Mouse (Mus musculus) layer of hippocampus, postnatal 14 days (tissue): ENCODE measurements around the gene Txndc2. TPM values are rescaled to one million over a fixed set of nuclear protein-coding genes. Genes with fewer than 3 reads are reported as not detected.
"Not testable (repeated sequence)": the region's sequence is repeated elsewhere in the genome, so short reads cannot be mapped to it uniquely, and the experiment has no call there.

ENCODE experiments used
- DNase-seq, 2 experiments: peaks; one replicate each; pipeline ENCODE4 v3.0.0; 2021 to 2022; ENCODE audit warnings: low spot score in 2 of 2, mixed read lengths in 1 of 2
- total RNA-seq, 2 experiments: library from RNA; stranded (reverse); gene quantifications; 2 replicates each; pipeline ENCODE4 v1.2.3; 2021

The Txndc2 gene
- total RNA-seq, 2 experiments from 2014 or later, result 0.36 TPM; not detected in 1

- no peak for DNase-seq
These were observed 14.8 kb upstream of the Txndc2 start for GRCm38 (mm10) chr17:65656731-65657130.

DNA sequence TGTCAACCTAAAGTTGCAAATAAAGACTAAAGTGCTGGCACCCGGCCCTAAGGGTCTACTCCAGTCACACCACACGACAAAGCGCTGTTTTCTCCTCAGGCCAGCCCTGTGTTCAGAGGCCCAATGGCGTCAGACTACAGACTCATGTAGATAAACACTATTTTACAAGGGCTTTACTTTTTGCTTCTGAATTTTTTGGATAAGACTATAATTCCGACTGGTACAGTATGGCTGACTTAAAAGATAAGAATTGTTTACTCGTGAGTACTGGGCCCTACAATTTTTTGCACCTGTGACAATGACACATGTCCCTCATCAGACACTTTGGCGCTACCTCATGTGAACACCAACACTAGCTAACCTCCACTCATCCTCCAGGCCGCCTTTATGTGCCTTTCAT, 14.1 kb upstream of the Txndc2 start:
- no peak for DNase-seq

DNA sequence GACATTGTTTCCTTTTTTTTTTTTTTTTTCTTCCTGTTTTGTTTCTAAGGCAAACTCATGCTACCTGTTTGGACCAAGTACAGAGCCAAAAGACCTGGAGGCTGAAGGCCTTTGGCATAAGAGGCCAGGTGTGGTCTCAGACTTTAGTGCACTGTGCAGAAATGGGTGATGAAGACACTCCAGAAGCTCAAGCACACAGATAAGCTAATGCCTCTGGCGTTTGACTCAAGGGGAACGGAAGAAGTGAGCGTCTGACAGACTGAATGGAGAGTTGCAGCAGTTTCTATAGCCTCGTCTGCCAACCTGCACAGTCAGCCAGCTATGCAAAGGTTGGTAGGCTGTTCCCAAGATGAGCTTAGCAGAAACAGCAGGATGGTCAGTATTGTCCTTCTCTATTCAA, 13.6 kb upstream of the Txndc2 start:
- no peak for DNase-seq

DNA sequence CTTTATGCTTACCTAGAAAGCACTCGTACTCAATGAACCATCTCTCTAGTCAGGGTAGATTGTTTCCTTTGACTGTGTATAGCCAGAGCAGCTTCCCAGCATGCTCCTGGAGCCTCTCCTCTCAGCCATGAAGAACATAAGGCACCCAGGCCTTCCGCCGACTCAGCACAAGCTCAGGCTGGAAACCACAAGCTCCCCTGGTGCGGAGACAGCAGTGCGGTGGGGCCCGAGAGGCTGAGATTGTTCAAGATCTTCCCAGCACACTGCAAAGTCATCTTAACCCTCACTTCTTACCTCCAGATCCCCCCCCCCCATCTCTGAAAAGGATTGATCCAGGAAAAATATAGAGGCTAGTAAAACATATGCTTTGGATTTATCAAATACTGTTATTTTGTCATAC, 8.6 kb upstream of the Txndc2 start:
- no peak for DNase-seq

GRCm38 (mm10) chr17:65649175-65649493, 7.2 kb upstream of the Txndc2 start:
- DNase-seq, result no peak

GRCm38 (mm10) chr17:65648371-65649174, 6.6 kb upstream of the Txndc2 start:
- no peak for DNase-seq

GRCm38 (mm10) chr17:65647961-65648360, 6.0 kb upstream of the Txndc2 start:
- no peak for DNase-seq

DNA sequence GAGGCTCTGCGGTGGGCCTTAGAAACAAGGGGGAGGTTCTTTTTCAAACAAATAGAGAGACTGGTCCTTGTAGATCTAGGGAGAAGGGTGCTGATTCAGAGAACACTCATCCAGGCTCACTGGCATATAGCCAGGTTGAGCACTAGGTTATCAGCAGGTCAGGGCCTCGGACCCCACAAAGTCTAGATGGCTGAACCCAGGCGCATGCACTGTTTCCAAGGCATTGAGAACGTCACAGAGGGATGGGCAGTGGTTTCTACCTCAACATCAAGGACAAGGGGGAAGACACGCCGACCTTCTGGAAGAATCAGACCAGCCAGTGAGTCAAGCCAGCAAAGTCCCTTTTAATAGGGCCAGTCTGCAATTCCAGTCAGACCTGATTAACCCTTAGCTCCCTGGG, 5.3 kb upstream of the Txndc2 start:
- DNase-seq, result no peak

- no peak for DNase-seq
These were observed 1.6 kb upstream of the Txndc2 start for GRCm38 (mm10) chr17:65643579-65643978.

DNA sequence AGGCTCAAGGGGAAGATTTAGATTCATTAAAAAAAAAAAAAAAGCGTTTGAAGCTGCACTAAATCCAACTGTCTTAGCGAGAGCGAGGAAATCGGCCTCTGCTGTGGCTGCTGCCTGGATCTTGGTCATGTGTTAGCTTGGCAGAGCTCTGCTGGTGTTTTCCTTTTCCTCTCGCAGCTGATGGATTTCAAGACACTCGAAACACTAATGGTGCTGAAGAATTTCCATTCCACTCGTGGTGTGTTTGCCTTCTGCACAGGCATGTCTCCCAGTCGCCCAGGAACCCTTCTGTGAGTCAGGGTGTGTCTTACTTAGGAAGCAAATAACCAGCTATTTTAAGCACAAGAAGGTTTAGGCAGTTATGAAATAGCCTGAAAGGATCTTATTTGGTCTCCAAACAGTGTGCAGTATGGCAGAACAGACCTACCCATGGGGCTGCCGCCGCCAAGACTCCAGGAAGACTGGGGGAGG, 1.1 kb upstream of the Txndc2 start:
- DNase-seq, result peak in 1 of 2 experiments; percentile 44

DNA sequence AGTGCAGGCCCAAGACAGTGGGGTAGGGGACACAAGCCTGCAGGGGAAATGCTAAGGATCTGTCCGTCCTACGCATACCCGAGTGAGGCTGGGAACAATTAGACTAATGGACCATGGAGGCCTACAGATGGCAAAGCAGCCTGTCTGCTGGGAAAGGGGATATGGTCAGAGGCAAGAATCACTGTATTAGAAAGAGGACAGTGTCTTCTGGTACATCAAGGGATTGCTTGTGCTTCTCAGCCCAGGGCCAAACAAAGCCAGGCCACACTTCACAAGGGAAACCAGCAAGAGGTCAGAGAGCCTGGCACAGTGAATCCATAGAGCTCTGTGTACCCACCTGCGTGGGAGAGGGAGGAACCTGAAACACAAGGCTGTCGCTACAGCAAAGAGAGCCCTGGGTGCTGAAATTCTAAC, 617 bp upstream of the Txndc2 start:
- DNase-seq, result peak in 1 of 2 experiments; percentile 11

- no peak for DNase-seq
These were observed 2.8 kb downstream of the Txndc2 start for GRCm38 (mm10) chr17:65639144-65639543.

DNA sequence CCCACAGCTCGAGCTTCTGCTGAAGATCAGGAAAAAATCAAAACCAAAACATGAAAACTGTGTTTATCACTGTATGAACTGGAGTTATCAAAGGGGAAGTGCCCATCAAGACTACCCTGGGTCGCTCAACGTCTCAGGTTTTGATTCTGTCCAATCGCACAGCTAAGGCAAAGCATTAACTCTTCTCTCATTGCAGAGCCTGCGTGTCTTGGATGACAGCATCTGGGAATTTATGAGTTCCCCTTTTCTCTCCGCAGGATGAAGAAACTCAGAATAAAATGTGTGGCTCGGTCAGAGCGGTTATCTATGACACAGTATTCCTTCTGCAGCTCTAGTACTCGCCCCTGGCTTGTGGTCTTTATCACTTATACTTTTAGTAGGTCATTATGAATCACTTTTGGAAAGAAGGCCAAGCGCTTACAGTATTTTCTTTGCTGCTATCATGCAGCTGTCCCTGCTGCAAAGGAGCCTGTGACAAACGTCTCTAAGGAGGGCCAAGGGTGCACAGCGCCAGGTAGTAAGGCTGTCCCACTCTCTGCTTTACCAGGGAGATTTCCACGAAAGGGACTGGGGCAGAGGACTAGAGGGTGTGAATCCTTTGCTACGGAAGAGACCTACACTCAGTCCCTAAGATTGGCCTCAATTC, 6.1 kb downstream of the Txndc2 start:
- DNase-seq, result no peak

DNA sequence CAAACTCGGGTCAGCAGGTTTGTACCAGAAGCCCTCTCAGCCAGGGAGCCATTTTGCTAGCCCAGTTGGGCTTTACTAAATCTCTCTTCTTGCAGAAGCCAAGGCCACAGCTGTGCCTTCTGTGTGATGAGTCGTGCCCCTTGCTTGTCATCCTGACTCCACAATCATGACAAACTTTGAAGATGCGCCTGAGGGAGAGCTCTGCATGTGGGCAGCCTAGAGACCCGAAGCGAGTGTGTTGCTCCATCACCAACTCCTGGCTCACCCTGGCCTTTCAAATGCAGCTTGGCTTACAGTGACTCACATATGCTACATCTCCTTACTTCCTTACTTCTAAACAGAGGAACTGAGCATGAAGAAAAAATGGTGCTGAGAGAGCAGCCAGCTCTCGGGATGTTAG, 12.0 kb downstream of the Txndc2 start:
- no peak for DNase-seq

- not testable (repeated sequence) for DNase-seq
These were observed 13.0 kb downstream of the Txndc2 start for GRCm38 (mm10) chr17:65628823-65629532.

DNA sequence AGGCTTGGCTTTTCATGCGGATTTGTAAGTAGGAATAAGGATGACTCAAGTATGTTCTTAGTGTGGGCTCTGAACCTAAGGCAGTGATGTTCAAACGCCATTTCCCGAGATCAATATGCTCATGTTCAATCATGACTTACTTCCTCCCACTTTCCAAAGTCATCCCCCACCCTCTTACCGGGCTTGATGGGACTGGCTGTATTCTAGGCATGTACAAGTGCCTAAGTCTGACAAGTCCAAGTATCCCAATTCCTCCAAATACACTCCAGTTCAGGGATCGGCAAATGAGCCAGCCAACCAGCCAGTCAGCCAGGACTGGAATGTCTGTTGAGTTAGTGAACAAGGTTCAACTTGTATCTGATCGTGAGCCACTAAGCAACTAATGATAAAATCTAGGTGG, 15.7 kb downstream of the Txndc2 start:
- no peak for DNase-seq

GRCm38 (mm10) chr17:65625563-65625962, 16.4 kb downstream of the Txndc2 start:
- DNase-seq, result no peak

GRCm38 (mm10) chr17:65623130-65623529, 18.8 kb downstream of the Txndc2 start:
- DNase-seq, result no peak

DNA sequence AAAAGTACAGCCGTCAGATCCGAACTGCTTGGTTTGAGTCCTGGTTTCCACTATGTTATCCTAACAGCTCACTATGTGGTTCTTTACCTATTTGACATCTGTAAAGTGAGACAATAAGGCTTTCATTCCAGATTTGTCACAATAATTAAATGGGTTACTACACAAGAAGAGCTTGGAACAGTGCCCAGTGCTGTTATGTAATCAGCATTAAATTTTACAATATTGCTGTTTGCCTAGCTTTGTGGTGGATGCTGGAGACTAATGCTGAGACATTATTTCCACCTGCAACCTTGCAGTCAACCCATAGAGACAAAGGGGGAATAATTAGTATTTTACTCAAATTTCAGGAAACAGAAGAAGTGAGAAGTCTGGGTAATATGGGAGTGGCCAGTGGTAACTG, 23.5 kb downstream of the Txndc2 start:
- DNase-seq, result no peak

- DNase-seq, result no peak
These were observed 26.3 kb downstream of the Txndc2 start for GRCm38 (mm10) chr17:65615678-65616077.

DNA sequence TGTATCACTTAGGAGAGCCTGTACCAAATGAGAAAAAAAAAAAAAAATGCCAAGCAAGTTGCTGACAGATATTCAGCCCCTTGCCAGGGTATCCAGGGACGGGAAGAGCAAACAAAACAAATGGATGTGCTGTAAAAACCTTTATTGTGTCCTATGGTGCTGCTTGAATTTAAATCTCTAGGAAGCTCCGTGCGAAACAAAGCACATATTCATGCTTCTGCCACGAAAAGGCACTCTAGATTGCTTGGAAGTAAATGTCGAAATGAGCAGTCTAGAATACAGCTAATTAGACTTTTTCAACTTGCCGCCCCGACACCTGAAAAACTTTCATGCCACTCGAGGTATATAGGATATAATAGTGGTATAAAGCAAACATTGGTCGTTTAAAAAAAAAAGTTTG, 27.5 kb downstream of the Txndc2 start:
- DNase-seq, result no peak
